Mouse (Mus musculus) embryo, embryonic 10 days (tissue): ENCODE data around the gene Oas1h.
A peak's percentile ranks its signal among the peaks of the same experiment; 100 is the strongest.
"Not testable (repeated sequence)": the region's sequence is repeated elsewhere in the genome, so short reads cannot be mapped to it uniquely, and the experiment has no call there.

Source experiments
- DNase-seq: peaks from one replicate; pipeline ENCODE4 v3.0.0-alpha.2; 2015; ENCODE audit warnings: low spot score

Gene Oas1h

GRCm38 (mm10) chr5:120861121-120861520, at the start of gene Oas1h:
TSS of gene Oas1h (plus strand) at chr5:120861421.
- no peak for DNase-seq

- DNase-seq = peak; percentile 92
Observed at GRCm38 (mm10) chr5:120811951-120812819, 49.0 kb upstream of the Oas1h start, which contains the start of gene Oas1c. TSS of gene Oas1c (minus strand) at chr5:120812514.

GRCm38 (mm10) chr5:120813023-120813422, 48.2 kb upstream of the Oas1h start:
- DNase-seq = no peak

- DNase-seq = peak; percentile 32
Observed at GRCm38 (mm10) chr5:120815949-120816348, 45.3 kb upstream of the Oas1h start.

- no peak for DNase-seq
Observed at GRCm38 (mm10) chr5:120818999-120819398, 42.2 kb upstream of the Oas1h start.

- DNase-seq = no peak
Observed at GRCm38 (mm10) chr5:120831031-120831430, 30.2 kb upstream of the Oas1h start.

GRCm38 (mm10) chr5:120833335-120834280, 27.6 kb upstream of the Oas1h start:
- DNase-seq = peak; percentile 24

GRCm38 (mm10) chr5:120836731-120837585, 24.3 kb upstream of the Oas1h start:
- DNase-seq = peak; percentile 68

- DNase-seq = no peak
Observed at GRCm38 (mm10) chr5:120844713-120845112, 16.5 kb upstream of the Oas1h start.

GRCm38 (mm10) chr5:120847067-120847466, 14.2 kb upstream of the Oas1h start, which contains the start of gene Oas1f:
TSS of gene Oas1f (plus strand) at chr5:120847367.
- no peak for DNase-seq

GRCm38 (mm10) chr5:120849601-120850136, 11.6 kb upstream of the Oas1h start:
- DNase-seq = peak; percentile 68

- DNase-seq = no peak
Observed at GRCm38 (mm10) chr5:120859241-120859640, 2.0 kb upstream of the Oas1h start.

- peak; percentile 25 for DNase-seq
Observed at GRCm38 (mm10) chr5:120865336-120865860, 4.2 kb downstream of the Oas1h start.

GRCm38 (mm10) chr5:120869436-120870015, 8.3 kb downstream of the Oas1h start:
- DNase-seq = no peak

GRCm38 (mm10) chr5:120870081-120870480, 8.9 kb downstream of the Oas1h start:
- no peak for DNase-seq

- no peak for DNase-seq
Observed at GRCm38 (mm10) chr5:120870782-120871181, 9.6 kb downstream of the Oas1h start.

GRCm38 (mm10) chr5:120871469-120871868, 10.2 kb downstream of the Oas1h start:
- DNase-seq = no peak

GRCm38 (mm10) chr5:120876839-120877238, 15.6 kb downstream of the Oas1h start:
- DNase-seq = not testable (repeated sequence)

GRCm38 (mm10) chr5:120877407-120877806, 16.2 kb downstream of the Oas1h start:
- DNase-seq = not testable (repeated sequence)

- not testable (repeated sequence) for DNase-seq
Observed at GRCm38 (mm10) chr5:120878803-120879202, 17.6 kb downstream of the Oas1h start.
